Mouse (Mus musculus) kidney, postnatal 0 days (tissue): ENCODE results near the gene Evx2. TPM values are rescaled to one million over a fixed set of nuclear protein-coding genes. Genes with fewer than 3 reads are reported as not detected.

Experiments
- ATAC-seq: fragments of 200-750 bp; cut with Nextera tagmentation; replicated peaks from 2 replicates; pipeline ENCODE4 v1.8.0; 2017; ENCODE audit warnings: low read depth, moderate number of reproducible peaks, moderate TSS enrichment, moderate library complexity; ENCODE audit not compliant: low FRiP score
- DNase-seq: peaks from one replicate; pipeline ENCODE4 v3.0.0-alpha.2; 2016; ENCODE audit warnings: low spot score
- H3K27ac ChIP-seq: fragments of 300-500 bp; sonication (generic); 2 replicates; pipeline ENCODE4 v1.5.1; 2014; ENCODE audit warnings: mild to moderate bottlenecking
- H3K27me3 ChIP-seq: fragments of 300-500 bp; sonication (generic); 2 replicates; pipeline ENCODE4 v1.6.1; 2014; ENCODE audit warnings: low read length, mixed read lengths; ENCODE audit not compliant: insufficient read depth
- H3K36me3 ChIP-seq: fragments of 300-500 bp; sonication (generic); 2 replicates; pipeline ENCODE4 v1.6.1; 2014; ENCODE audit warnings: low read length, mixed read lengths; ENCODE audit not compliant: insufficient read depth
- H3K4me1 ChIP-seq: fragments of 300-500 bp; sonication (generic); replicated peaks from 2 replicates; pipeline ENCODE4 v1.6.1; 2014; ENCODE audit warnings: antibody characterized with exemption, low read length, mixed read lengths; ENCODE audit not compliant: insufficient read depth
- H3K4me2 ChIP-seq: fragments of 300-500 bp; sonication (generic); 2 replicates; pipeline ENCODE4 v1.6.1; 2014; ENCODE audit warnings: mild to moderate bottlenecking, low read length, moderate library complexity, mixed read lengths
- H3K4me3 ChIP-seq: fragments of 300-500 bp; sonication (generic); replicated peaks from 2 replicates; pipeline ENCODE4 v1.5.1; 2014; ENCODE audit warnings: low read depth, low read length
- H3K9ac ChIP-seq: fragments of 300-500 bp; sonication (generic); 2 replicates; pipeline ENCODE4 v1.6.1; 2014; ENCODE audit warnings: low read depth, low read length
- H3K9me3 ChIP-seq: fragments of 300-500 bp; sonication (generic); replicated peaks from 2 replicates; pipeline ENCODE4 v1.6.1; 2016; ENCODE audit warnings: low read length, inconsistent platforms, mixed read lengths
- CTCF ChIP-seq: IDR thresholded peaks from 2 replicates; pipeline ENCODE4 v1.5.1; 2016; ENCODE audit warnings: antibody characterized with exemption, low read depth, mild to moderate bottlenecking, moderate library complexity
- WGBS: fragments of 180-500 bp; shearing (Covaris S2); extraction: QIAGEN DNeasy Blood & Tissue Kit; methylation state at CpG from one replicate; pipeline ENCODE4 v1.1.7; 2014; 5-methylcytosine and 5-hydroxymethylcytosine counted together
- polyA plus RNA-seq: library from polyadenylated mRNA; unstranded; fragments of >200 nt; fragmentation: Nextera tagmentation; extraction: Ambion mirVana; gene quantifications from 2 replicates; pipeline ENCODE4 v1.2.1, GENCODE M21; 2015

Evx2 gene
- polyA plus RNA-seq, 1 experiment from 2014 or later: 0.08 TPM

DNA sequence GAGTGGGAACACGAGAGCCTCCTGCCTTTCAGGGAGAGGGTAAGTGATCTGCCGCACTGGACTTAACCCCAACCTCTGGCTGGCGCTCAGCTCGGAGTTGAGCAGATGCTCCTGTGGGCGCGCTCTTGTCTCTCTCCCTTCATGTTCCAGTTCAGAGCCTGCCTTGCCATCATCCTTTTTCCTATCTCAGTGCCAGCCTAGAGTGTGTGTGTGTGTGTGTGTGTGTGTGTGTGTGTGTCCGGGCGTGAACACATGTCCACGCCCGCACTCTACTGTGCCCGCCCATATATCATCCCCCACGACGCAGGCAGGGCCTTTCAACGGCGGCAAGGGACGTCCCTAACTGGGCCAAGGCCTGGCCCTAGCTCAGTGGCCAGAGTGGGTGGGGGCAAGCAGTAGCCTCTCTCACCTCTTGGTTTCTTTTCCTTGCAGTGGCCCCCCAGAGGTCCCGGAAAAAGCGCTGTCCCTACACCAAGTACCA is 24.2 kb upstream of the Evx2 start:
- no peak for TF ChIP-seq CTCF
- Histone ChIP-seq H3K36me3 (0 out of 2 replicates have a peak, but pooled peaks cover 5% of the 10 kb centered on the region), H3K9ac (peak overlapping the region; percentile 98), H3K4me1 (no peaks in the 10 kb centered on the region; the same call in 1 of the 2 replicates), H3K9me3 (no peaks in the 10 kb centered on the region), H3K27me3 (peaks cover 5% of the 10 kb centered on the region; the same call in 1 of the 2 replicates), H3K4me3 (peak overlapping the region; percentile 82), H3K4me2 (peak overlapping the region; percentile 76), H3K27ac (peak overlapping the region; percentile 96)
- under 1% methylated on average over 18 of the region's 18 CpGs for WGBS
- peak; percentile 47 for ATAC-seq
- no peak for DNase-seq

DNA sequence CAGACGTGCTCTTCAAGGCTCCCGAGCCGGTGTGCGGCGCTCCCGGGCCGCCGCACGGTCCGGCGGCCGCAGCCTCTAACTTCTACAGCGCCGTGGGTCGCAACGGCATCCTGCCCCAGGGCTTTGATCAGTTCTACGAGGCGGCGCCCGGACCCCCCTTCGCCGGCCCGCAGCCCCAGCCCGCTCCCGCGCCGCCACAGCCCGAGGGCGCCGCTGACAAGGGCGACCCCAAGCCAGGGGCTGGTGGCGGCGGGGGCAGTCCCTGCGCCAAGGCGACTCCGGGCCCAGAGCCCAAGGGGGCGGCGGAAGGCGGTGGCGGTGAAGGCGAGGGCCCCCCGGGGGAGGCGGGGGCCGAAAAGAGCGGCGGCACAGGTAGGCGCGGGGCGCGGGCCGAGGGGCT is 23.4 kb upstream of the Evx2 start:
- Histone ChIP-seq H3K9ac (peak overlapping the region; percentile 98), H3K9me3 (no peaks in the 10 kb centered on the region), H3K27me3 (peaks cover 5% of the 10 kb centered on the region; the same call in 1 of the 2 replicates), H3K27ac (peak overlapping the region; percentile 96), H3K4me2 (peak overlapping the region; percentile 76), H3K4me3 (peak overlapping the region; percentile 82), H3K4me1 (no peaks in the 10 kb centered on the region; the same call in 1 of the 2 replicates), H3K36me3 (0 out of 2 replicates have a peak, but pooled peaks cover 5% of the 10 kb centered on the region)
- 1% methylated on average over 30 of the region's 51 CpGs for WGBS
- no peak for ATAC-seq
- no peak for TF ChIP-seq CTCF
- no peak for DNase-seq

DNA sequence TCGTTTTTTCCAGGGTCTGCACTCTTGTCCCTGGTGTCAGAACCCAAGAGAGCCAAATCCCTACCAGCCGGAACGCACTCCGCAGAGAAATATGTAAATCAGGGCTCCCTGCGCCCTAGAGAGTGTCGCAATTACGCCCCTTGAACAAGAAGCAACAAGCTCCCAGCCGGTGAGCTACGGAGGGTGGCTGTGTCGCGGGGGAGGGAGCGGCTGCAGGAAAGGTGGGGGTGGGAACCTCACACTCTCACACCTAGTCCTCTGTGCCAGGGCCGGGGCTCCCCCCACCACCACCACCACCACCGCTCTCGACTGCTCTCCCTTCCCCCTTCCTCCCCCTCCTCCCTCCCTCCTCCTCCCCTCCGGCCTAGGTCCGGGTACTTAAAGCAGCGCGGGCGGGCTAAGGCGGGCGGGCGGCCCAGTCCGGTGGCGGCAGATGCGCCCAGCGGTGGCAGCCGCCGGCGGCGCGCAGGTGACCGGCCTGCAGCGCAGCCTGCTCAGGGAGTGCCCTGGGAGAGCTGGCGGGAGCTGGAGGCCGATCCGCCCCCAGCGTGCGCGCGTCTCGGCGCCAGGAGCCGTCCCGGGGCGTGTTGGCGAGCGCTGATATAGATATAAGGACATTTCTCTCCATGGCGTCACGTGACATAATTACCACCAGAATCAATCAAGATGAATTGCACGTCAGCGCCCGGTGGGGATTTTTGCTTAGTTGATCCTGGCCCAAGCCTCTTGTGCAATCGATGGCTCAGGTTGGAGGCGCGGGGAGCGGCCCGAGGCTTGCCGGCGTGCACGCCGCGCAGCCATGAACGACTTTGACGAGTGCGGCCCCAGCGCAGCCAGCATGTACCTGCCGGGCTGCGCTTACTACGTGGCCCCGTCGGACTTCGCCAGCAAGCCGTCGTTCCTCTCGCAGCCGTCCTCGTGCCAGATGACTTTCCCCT is 22.5 kb upstream of the Evx2 start:
- peak; percentile 82 for DNase-seq
- peak; percentile 68 for ATAC-seq
- Histone ChIP-seq H3K9me3 (no peaks in the 10 kb centered on the region), H3K36me3 (no peaks in the 10 kb centered on the region), H3K27ac (peak overlapping the region; percentile 96), H3K4me2 (peak overlapping the region; percentile 76), H3K4me1 (peaks cover 3% of the 10 kb centered on the region; the same call in 1 of the 2 replicates), H3K4me3 (peak overlapping the region; percentile 82), H3K27me3 (peaks cover 5% of the 10 kb centered on the region; the same call in 1 of the 2 replicates), H3K9ac (peak overlapping the region; percentile 98)
- under 1% methylated on average over 73 of the region's 78 CpGs for WGBS
- no peak for TF ChIP-seq CTCF

DNA sequence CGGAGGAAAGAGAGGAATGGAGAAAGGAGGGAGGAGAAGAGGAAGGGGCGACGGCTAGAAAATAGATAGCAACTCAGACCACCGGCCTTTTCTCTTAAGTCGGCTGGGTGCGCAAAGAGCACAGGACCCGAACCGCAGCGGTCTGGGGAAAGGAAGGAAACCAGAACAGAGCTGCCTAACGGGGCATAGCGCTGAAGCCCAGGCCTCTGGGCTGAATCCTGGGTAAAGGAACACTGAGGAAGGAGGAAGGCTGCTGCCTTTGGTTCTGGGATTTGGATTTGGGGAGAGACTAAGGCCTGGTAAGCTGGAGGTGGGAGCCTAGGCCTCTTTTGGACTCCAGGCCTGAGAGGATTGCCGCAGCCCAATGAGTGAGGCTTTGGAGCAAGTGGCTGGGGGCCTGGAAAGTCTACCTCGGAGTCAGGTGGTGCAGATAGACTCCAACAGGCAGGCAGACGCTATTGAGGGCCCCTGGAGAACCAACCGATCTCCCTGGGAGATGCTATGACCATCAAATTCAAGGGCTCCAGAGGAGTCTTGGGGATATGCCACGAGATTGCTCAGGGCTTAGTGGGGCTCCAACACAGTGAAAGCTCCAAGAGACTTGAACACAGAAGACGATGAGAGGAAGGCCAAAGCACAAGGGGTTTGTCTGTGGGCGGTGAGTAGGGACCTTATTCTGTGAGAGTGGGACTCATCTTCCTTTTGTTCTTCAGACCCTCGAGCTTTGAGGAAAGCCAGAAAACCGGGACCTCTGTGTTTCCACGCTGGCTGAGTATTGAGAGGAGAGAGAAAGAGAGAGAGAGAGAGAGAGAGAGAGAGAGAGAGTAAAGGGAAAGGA is 21.4 kb upstream of the Evx2 start:
- H3K27me3 ChIP-seq: peaks cover 5% of the 10 kb centered on the region; the same call in 1 of the 2 replicates
- peaks cover 8% of the 10 kb centered on the region; the same call in 1 of the 2 replicates for H3K4me1 ChIP-seq
- ATAC-seq (no peak), DNase-seq (no peak)
- H3K9ac ChIP-seq: peak overlapping the region; percentile 98
- H3K36me3 ChIP-seq: no peaks in the 10 kb centered on the region
- peak overlapping the region; percentile 76 for H3K4me2 ChIP-seq
- no peaks in the 10 kb centered on the region for H3K9me3 ChIP-seq
- H3K27ac ChIP-seq: peak overlapping the region; percentile 96
- TF ChIP-seq CTCF: no peak
- peak overlapping the region; percentile 82 for H3K4me3 ChIP-seq
- WGBS: 6% methylated on average over 21 of the region's 21 CpGs

DNA sequence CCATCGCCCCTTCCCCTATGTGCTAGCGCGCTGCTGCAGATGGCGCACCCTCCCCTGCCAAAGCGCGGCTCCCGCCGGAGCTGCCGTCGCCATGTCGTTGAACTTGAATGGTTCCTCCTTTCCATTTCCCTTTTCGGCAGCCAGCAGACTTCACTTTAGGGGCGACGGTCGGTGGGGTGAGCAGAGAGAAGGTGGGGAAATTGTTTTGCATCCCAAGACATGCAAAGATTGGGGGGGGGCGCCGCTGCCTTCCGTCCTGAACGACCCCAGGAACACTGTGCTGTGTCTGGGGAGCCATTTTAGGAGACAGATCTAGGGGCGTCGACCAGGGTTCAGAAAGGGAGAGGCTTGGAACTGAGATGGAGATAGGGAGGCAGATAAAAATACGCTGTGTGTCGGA is 20.6 kb upstream of the Evx2 start:
- ATAC-seq: no peak
- peak overlapping the region; percentile 82 for H3K4me3 ChIP-seq

More for the DNA sequence above, 20.6 kb upstream of the Evx2 start:
- Histone ChIP-seq H3K4me1 (peaks cover 11% of the 10 kb centered on the region), H3K27me3 (peaks cover 5% of the 10 kb centered on the region; the same call in 1 of the 2 replicates), H3K4me2 (peak overlapping the region; percentile 76), H3K27ac (peak overlapping the region; percentile 96), H3K9ac (peak overlapping the region; percentile 98), H3K9me3 (no peaks in the 10 kb centered on the region), H3K36me3 (no peaks in the 10 kb centered on the region)
- TF ChIP-seq CTCF: no peak
- DNase-seq: peak; percentile 90
- WGBS: 1% methylated on average over 23 of the region's 23 CpGs
